Mouse (Mus musculus) midbrain, embryonic 16.5 days (tissue): ENCODE results near the gene Zcchc14. TPM values are rescaled to one million over a fixed set of nuclear protein-coding genes. Genes with fewer than 3 reads are reported as not detected.
"Not testable (repeated sequence)": the region's sequence is repeated elsewhere in the genome, so short reads cannot be mapped to it uniquely, and the experiment has no call there.

Experiments used
- ATAC-seq: fragments of 200-750 bp; cut with Nextera tagmentation; 2 replicates; pipeline ENCODE4 v1.8.0; 2017; ENCODE audit warnings: moderate TSS enrichment
- H3K27ac ChIP-seq: fragments of 300-500 bp; sonication (generic); 2 replicates; pipeline ENCODE4 v1.5.1; 2014; ENCODE audit warnings: mild to moderate bottlenecking, low read length, mixed read lengths
- H3K27me3 ChIP-seq: fragments of 300-500 bp; sonication (generic); 2 replicates; pipeline ENCODE4 v1.6.1; 2014; ENCODE audit warnings: low read depth, low read length, mixed read lengths; ENCODE audit not compliant: control insufficient read depth, insufficient read depth
- H3K36me3 ChIP-seq: fragments of 300-500 bp; sonication (generic); 2 replicates; pipeline ENCODE4 v1.6.1; 2014; ENCODE audit warnings: mild to moderate bottlenecking, low read length, moderate library complexity, mixed read lengths; ENCODE audit not compliant: control insufficient read depth, insufficient read depth
- H3K4me1 ChIP-seq: fragments of 300-500 bp; sonication (generic); 2 replicates; pipeline ENCODE4 v1.6.1; 2014; ENCODE audit warnings: mild to moderate bottlenecking, low read length, mixed read lengths; ENCODE audit not compliant: control insufficient read depth, insufficient read depth
- H3K4me2 ChIP-seq: fragments of 300-500 bp; sonication (generic); 2 replicates; pipeline ENCODE4 v1.6.1; 2014; ENCODE audit warnings: mild to moderate bottlenecking, low read length, mixed read lengths
- H3K4me3 ChIP-seq: fragments of 300-500 bp; sonication (generic); 2 replicates; pipeline ENCODE4 v1.5.1; 2014; ENCODE audit warnings: low read depth, mild to moderate bottlenecking, low read length, moderate library complexity, mixed read lengths
- H3K9ac ChIP-seq: fragments of 300-500 bp; sonication (generic); 2 replicates; pipeline ENCODE4 v1.6.1; 2014; ENCODE audit warnings: low read depth, low read length, mixed read lengths
- H3K9me3 ChIP-seq: fragments of 300-500 bp; sonication (generic); replicated peaks from 2 replicates; pipeline ENCODE4 v1.6.1; 2014; ENCODE audit warnings: mild to moderate bottlenecking, low read length, mixed read lengths; ENCODE audit not compliant: control insufficient read depth, poor library complexity, severe bottlenecking
- WGBS: fragments of 180-500 bp; shearing (Covaris S2); extraction: QIAGEN DNeasy Blood & Tissue Kit; methylation state at CpG from one replicate; pipeline ENCODE4 v1.1.7; 2014; 5-methylcytosine and 5-hydroxymethylcytosine counted together
- polyA plus RNA-seq: library from polyadenylated mRNA; unstranded; fragments of >200 nt; fragmentation: Nextera tagmentation; extraction: Ambion mirVana; gene quantifications from 2 replicates; pipeline ENCODE4 v1.2.1, GENCODE M21; 2015

Gene Zcchc14
- polyA plus RNA-seq, 1 experiment from 2014 or later = 23.9 TPM

- Histone ChIP-seq H3K4me3 (no peak overlapping the region), H3K4me2 (no peak overlapping the region), H3K4me1 (no peaks in the 10 kb centered on the region), H3K9ac (no peak overlapping the region), H3K9me3 (no peaks in the 10 kb centered on the region), H3K27ac (no peak overlapping the region), H3K36me3 (peaks cover 61% of the 10 kb centered on the region), H3K27me3 (no peaks in the 10 kb centered on the region)
- 95% methylated on average over 12 of the region's 12 CpGs for WGBS
- no peak for ATAC-seq
Observed at GRCm38 (mm10) chr8:121602411-121602810, 50.3 kb downstream of the Zcchc14 start.

DNA sequence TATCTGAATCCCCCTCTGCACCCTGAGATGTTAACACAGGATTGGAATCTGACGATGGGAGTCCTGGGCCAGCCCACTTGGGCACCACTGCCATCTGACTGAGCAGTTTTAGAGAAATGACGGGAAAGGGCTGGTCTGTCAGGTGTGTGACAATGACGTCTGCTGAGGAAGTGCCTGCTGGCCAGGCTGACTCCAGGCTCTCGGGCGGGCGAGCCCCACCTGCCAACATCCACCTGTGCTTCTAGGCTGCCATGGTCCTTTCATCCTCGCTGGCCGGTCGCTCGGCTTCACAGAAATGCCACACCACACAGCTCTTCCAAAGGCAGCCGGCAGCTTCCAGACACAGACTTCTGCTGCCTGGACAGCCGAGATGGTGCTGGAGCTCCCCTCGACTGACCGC, 52.9 kb downstream of the Zcchc14 start:
- no peaks in the 10 kb centered on the region for H3K9me3 ChIP-seq
- no peak for ATAC-seq
- no peak overlapping the region for H3K4me3 ChIP-seq
- no peaks in the 10 kb centered on the region for H3K4me1 ChIP-seq
- no peaks in the 10 kb centered on the region for H3K27me3 ChIP-seq
- H3K27ac ChIP-seq = no peak overlapping the region
- H3K9ac ChIP-seq = no peak overlapping the region
- H3K36me3 ChIP-seq = peaks cover 51% of the 10 kb centered on the region
- H3K4me2 ChIP-seq = no peak overlapping the region
- WGBS = 85% methylated on average over 14 of the region's 14 CpGs

- H3K4me3 ChIP-seq = no peak overlapping the region
- H3K27me3 ChIP-seq = no peaks in the 10 kb centered on the region
- ATAC-seq = no peak
- H3K27ac ChIP-seq = no peak overlapping the region
- 32% methylated on average over 7 of the region's 7 CpGs for WGBS
- no peak overlapping the region for H3K4me2 ChIP-seq
- no peak overlapping the region for H3K9ac ChIP-seq
- no peaks in the 10 kb centered on the region for H3K4me1 ChIP-seq
- H3K9me3 ChIP-seq = no peaks in the 10 kb centered on the region
- peaks cover 43% of the 10 kb centered on the region for H3K36me3 ChIP-seq
Observed at GRCm38 (mm10) chr8:121598892-121599291, 53.8 kb downstream of the Zcchc14 start.

DNA sequence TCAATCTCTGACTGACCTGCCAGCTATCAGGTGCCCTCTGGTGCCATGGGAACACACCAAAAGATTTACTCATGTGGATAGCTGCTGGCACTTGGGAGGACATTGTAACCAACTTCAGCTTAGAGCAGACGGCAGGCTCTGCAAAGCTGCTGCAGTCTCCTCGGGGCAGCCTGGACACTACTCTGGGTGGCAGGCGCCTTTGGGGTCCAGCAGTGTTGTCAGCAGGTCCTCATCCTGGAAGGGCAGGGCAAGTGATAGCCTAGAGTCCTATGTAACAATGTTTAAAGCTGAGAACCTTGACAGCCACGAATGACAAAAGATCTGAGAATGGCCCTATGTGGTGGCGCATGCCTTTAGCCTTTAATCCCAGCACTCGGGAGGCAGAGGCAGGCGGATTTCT, 54.5 kb downstream of the Zcchc14 start:
- 93% methylated on average over 7 of the region's 7 CpGs for WGBS
- Histone ChIP-seq H3K9me3 (no peaks in the 10 kb centered on the region), H3K36me3 (peaks cover 40% of the 10 kb centered on the region)

DNA sequence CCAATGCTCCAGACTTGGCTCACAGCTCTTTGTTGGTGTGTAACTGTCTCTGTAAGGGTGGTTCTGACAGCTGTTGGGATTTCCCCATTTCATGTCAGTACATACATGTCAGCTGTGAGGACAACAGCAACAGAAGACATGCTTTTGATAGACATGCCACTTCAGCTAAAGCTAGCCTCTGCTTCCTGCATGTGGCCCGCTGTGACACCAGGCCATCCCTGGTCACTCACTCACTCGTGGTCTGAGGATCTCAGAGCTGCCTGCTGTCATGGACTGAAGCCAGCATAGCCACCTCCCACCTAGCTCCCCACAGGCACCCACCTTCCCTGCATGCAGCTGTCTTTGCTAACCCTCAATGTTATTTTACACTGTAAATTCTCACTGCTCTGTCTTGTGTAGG, 55.2 kb downstream of the Zcchc14 start:
- not testable (repeated sequence) for H3K9ac ChIP-seq, H3K4me1 ChIP-seq, H3K4me2 ChIP-seq, H3K9me3 ChIP-seq, H3K27ac ChIP-seq, H3K4me3 ChIP-seq, ATAC-seq, H3K27me3 ChIP-seq
- 65% methylated on average over 2 of the region's 2 CpGs for WGBS
- H3K36me3 ChIP-seq = peaks cover 34% of the 10 kb centered on the region

More for the DNA sequence above, 54.5 kb downstream of the Zcchc14 start:
- no peak overlapping the region for H3K9ac ChIP-seq
- H3K4me3 ChIP-seq = no peak overlapping the region
- no peak overlapping the region for H3K4me2 ChIP-seq
- H3K27me3 ChIP-seq = no peaks in the 10 kb centered on the region
- no peak overlapping the region for H3K27ac ChIP-seq
- ATAC-seq = no peak
- no peaks in the 10 kb centered on the region for H3K4me1 ChIP-seq

DNA sequence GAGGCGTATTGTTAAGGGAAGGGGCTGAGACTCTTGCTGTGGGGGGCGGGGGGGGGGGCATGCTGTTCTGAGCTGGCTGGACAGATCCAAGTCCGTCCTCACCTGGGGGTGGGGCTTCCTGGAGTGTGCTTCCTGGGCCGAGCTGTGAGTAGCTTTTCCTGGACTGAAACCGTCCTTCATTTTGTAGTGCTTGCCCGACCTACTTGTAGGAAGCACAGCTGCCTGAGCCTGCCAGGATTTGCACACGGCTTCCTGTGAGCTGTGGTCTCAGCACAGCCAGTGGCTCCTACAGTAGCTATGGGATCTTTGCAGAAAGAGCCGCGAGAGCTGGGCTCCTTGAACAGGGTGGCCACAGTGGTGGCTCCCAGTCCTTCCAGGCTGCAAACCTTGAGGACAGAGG, 58.7 kb downstream of the Zcchc14 start:
- H3K27me3 ChIP-seq = no peaks in the 10 kb centered on the region
- no peak overlapping the region for H3K4me3 ChIP-seq
- ATAC-seq = no peak
- H3K36me3 ChIP-seq = peaks cover 9% of the 10 kb centered on the region
- peaks cover 22% of the 10 kb centered on the region for H3K4me1 ChIP-seq
- H3K4me2 ChIP-seq = no peak overlapping the region
- H3K9me3 ChIP-seq = no peaks in the 10 kb centered on the region
- 87% methylated on average over 9 of the region's 9 CpGs for WGBS
- no peak overlapping the region for H3K27ac ChIP-seq
- H3K9ac ChIP-seq = no peak overlapping the region

- Histone ChIP-seq H3K4me3 (no peak overlapping the region), H3K27me3 (no peaks in the 10 kb centered on the region), H3K4me1 (peaks cover 22% of the 10 kb centered on the region), H3K36me3 (peaks cover 9% of the 10 kb centered on the region), H3K4me2 (no peak overlapping the region), H3K27ac (no peak overlapping the region), H3K9ac (no peak overlapping the region), H3K9me3 (no peaks in the 10 kb centered on the region)
- 88% methylated on average over 5 of the region's 5 CpGs for WGBS
- ATAC-seq = no peak
Observed at GRCm38 (mm10) chr8:121593293-121593692, 59.4 kb downstream of the Zcchc14 start.

- H3K36me3 ChIP-seq = no peaks in the 10 kb centered on the region; the same call in 1 of the 2 replicates
- peak overlapping the region; percentile 76 for H3K27ac ChIP-seq
- H3K4me3 ChIP-seq = peak overlapping the region; percentile 75
- no peak for ATAC-seq
- H3K27me3 ChIP-seq = no peaks in the 10 kb centered on the region
- H3K9ac ChIP-seq = peak overlapping the region; percentile 87
- H3K4me1 ChIP-seq = peaks cover 22% of the 10 kb centered on the region
- peak overlapping the region; percentile 95 for H3K4me2 ChIP-seq
- WGBS = 16% methylated on average over 20 of the region's 20 CpGs
- H3K9me3 ChIP-seq = no peaks in the 10 kb centered on the region
Observed at GRCm38 (mm10) chr8:121591178-121592066, 61.3 kb downstream of the Zcchc14 start.
